Mouse (Mus musculus) olfactory bulb, adult 2 months (tissue): ENCODE results near the gene Tmbim6.

Source experiments
- CTCF ChIP-seq: fragments of 200-500 bp; IDR thresholded peaks from 2 replicates; pipeline ENCODE4 v1.5.1; 2012; ENCODE audit warnings: low read depth, mild to moderate bottlenecking, low read length, moderate library complexity; ENCODE audit not compliant: insufficient read depth
- POLR2A ChIP-seq: fragments of 200-500 bp; IDR thresholded peaks from 2 replicates; pipeline ENCODE4 v1.6.1; 2012; ENCODE audit warnings: mild to moderate bottlenecking, low read depth, low read length, moderate library complexity; ENCODE audit not compliant: insufficient read depth

GRCm38 (mm10) chr15:99422551-99422950 is 29.9 kb downstream of the Tmbim6 start:
- TF ChIP-seq CTCF: no peak
- no peak for TF ChIP-seq POLR2A
